Mouse (Mus musculus): Measurements from ENCODE around the gene Olfr430.
"Not testable (repeated sequence)": the region's sequence is repeated elsewhere in the genome, so short reads cannot be mapped to it uniquely, and the experiment has no call there.

The Olfr430 gene

DNA sequence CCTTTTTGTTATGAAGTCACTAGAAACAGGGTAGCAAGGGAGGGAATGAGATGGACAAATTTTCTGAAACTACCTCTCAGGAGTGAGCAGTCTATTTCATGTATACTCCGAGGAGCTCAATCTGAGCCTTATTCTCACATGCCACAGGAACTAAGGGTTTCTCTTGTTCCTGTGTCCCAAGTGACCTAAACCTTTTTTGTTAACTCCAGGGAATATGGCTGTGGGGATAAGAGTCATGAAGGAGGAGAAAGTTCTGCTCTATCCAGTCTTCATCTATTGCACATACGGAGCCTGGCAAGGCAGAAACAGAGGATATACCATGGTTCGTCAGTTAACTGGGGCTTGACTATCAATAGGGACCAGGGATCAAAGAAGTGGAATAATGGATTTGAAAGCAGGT, at the start of gene Olfr430:
TSS of gene Olfr430 (plus strand) at position 301 of the 400 bp plus-strand sequence.
- no peak for DNase-seq (ENCODE audit: low spot score in 2 of 2)

DNA sequence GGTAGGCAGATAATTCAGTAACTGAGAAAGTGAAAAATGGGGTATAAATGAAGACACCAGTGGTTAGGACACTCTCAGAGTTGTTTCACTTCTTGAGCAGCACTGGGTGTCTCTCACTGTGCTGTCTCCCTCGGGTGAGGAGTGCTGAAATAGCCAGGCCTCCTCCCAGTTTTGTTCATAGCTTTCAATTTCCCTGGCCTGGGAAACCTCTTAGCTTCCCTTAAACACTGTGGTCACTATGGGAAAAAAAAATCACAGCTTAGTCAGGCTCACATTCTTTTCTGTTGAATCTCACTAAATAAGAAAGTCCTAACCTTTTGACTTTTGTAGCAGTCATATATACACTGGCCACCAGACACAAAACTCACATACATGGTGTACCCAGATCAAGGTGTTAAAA, 34.7 kb upstream of the Olfr430 start, which contains the start of gene Ifi205:
TSS of gene Ifi205 (minus strand) at position 113 of the 400 bp plus-strand sequence.
- DNase-seq (ENCODE audit: low spot score in 2 of 2) = no peak

DNA sequence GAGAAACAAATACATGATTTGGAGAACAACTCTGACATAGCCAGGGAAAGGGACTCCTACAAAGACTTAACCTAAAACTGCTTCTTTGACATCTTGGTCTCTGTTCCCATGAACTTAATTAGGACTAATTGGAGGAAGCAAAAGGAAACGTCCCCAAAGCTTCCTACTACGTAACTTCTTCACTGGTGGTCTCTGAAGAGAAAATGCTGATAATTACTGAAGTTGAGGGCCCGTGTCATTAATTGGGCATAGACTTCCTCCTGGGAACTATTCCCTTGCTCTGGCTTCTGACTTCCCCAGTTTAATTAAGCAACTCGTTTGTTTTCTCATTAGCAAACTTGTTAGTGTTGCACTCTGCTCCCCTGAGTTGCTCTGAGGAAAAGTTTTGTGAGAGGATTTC, 30.6 kb upstream of the Olfr430 start:
- no peak for DNase-seq (ENCODE audit: low spot score in 2 of 2)

DNA sequence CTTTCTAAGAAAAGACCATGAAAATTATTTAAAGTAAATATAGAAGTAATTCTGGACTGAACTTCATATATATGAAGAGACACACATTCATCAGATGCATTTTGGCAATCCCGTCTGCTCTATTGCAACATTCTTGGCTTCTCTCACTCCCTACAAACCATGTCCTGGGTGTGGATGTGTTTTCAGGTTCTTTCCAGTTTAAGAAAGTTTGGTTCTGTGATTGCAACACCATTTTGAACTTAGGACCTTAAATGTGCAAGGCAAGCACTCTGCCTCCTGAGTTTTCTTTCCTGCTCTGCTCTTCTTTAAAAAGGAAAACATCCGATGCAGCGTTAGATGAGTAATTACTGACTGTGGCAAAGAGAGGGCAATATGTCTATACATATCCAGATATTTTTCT, 27.9 kb upstream of the Olfr430 start:
- DNase-seq (ENCODE audit: low spot score in 2 of 2) = no peak

DNA sequence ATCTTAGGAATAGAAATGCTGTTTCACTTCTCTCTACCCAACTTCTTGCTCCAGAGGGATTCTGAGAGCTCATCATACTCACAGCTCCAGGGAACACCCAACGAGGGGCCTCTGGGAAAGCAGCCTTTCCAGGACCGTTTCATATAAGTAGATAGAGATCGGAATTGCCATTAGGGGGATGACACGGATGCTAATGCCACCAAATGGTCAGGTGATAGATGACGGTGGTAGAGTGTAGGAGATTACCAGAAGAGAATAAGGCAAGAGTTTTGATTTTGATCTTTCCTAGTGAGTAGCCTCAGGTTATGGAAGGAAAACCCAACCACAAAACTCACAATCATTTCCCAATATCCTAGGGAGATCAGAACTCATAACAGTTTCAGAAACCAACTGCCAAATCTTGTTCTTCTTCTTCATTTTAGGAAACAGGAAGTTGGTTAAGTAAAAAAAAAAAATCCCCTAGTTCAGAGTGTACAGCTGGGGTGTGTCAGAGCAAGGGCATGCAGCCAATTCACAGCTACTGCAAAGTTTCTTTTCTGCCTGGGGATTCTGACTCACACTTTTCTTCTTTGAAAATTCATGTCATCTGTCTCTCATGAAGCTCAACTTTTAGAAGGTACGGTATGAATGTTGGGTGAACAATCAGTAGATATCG, 25.8 kb upstream of the Olfr430 start, which contains the start of gene Olfr433:
TSS of gene Olfr433 (plus strand) at position 183 of the 655 bp plus-strand sequence.
- DNase-seq (ENCODE audit: low spot score in 2 of 2) = no peak

DNA sequence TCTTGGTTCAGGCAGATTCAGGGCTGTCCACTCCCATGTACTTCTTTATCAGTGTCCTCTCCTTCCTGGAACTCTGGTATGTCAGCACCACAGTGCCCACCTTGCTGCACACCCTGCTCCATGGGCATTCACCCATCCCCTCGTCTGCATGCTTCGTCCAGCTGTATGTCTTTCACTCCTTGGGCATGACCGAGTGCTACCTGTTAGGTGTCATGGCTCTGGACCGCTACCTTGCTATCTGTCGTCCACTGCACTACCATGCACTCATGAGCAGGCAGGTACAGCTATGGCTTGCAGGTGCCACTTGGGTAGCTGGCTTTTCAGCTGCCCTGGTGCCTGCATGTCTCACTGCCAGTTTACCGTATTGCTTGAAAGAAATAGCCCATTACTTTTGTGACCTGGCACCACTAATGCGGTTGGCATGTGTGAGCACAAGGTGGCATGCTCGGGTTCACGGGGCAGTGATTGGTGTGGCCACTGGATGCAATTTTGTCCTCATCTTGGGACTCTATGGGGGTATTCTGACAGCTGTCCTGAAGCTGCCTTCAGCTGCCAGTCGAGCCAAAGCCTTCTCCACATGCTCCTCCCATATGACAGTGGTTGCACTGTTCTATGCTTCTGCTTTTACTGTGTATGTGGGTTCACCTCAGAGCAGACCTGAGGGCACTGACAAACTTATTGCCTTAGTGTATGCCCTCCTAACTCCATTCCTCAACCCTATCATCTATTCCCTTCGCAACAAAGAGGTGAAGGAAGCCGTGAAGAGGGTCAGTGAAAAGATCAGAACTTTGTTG, 24.1 kb upstream of the Olfr430 start:
- DNase-seq (ENCODE audit: low spot score in 2 of 2) = not testable (repeated sequence)

DNA sequence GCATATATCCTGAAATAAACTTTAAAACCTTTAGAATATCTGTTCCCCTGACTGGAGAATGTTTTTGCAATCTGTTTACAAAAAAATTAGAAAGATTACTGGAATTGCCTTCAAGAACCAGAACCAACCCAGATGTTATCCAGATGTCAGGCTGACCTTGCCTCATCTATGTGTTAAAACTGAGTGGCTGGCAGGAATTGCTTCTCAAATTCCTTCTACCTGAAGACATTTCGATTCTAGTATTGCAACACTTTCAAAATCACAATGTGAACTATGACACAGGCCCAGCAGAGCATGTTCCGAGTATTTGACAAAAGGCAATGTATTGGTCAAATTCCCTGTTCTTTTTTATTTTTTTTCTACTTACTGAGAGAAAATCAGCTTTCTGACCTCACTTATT, 22.0 kb upstream of the Olfr430 start:
- DNase-seq (ENCODE audit: low spot score in 2 of 2) = no peak

DNA sequence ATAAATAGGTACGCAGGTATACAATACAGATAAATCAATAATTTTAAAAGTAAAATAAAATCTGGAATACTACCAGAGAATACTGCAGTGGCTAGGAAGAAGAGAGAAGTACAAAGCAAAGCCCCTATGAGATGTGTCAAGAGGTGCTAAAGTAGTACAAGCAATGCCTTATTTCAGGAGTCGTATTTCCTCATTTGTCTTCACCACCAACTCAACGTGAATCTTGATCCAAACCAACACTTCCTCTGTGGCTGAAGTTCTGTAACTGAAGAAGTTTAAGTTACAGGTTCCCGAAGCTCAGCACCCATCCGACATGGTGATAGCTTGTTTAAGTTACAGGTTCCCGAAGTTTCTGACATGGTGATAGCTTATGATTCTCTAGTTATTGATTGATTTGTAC, 18.2 kb upstream of the Olfr430 start:
- DNase-seq (ENCODE audit: low spot score in 2 of 2) = not testable (repeated sequence)

DNA sequence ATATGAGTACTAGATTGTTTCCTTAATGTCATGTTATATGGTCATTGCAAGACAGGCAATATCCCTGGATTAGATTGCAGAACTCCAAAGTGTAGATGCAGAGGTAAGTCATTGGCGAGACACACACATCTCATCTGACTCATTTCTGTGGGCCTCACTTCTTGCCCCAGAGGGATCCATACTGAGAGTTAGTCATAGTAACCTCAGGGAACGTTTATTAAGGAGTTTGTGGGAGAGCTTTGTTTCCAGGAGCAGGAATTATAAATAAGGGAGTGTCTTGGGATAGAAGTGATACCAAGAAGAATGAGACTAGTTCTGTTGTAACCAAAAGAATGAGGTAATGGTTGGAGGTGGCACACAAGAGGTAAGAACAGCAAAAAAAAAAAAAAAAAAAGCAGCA, 17.5 kb upstream of the Olfr430 start, which contains the start of gene Olfr432:
TSS of gene Olfr432 (plus strand) at position 313 of the 400 bp plus-strand sequence.
- no peak for DNase-seq (ENCODE audit: low spot score in 2 of 2)

DNA sequence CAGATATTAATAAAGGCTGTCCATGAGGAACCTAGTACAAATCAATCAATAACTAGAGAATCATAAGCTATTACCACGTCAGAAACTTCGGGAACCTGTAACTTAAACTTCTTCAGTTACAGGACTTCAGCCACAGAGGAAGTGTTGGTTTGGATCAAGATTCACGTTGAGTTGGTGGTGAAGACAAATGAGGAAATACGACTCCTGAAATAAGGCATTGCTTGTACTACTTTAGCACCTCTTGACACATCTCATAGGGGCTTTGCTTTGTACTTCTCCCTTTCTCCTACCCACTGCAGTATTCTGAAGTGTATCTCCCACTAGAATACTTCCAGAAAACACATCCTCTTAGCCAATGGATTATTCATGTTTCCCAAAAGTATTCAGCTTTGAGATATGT, 17.0 kb upstream of the Olfr430 start:
- DNase-seq (ENCODE audit: low spot score in 2 of 2) = not testable (repeated sequence)

DNA sequence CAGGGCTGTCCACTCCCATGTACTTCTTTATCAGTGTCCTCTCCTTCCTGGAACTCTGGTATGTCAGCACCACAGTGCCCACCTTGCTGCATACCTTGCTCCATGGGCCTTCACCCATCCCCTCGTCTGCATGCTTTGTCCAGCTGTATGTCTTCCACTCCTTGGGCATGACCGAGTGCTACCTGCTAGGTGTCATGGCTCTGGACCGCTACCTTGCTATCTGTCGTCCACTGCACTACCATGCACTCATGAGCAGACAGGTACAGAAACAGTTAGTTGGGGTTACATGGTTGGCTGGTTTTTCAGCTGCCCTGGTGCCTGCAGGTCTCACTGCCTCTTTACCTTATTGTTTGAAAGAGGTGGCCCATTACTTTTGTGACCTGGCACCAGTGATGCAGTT, 15.9 kb upstream of the Olfr430 start:
- no peak for DNase-seq (ENCODE audit: low spot score in 2 of 2)

DNA sequence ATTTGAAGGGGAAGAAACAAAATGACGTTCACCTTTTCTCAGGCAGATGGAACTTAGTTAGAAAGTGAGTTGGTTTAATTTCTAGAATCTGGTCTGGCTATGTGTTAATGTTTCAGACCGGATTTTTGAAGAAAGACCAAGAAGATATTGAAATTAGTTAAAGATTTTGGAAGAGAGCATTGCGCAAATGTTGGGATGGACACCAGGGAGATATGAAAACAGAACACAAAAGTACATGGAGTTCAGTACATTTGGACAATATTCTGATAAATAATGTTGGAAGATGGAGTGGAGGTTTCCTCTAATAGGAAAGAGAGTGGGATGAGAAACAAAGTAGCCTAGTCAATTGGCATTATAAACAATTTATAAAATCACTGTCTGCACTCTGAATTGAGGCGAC, 14.9 kb upstream of the Olfr430 start:
- no peak for DNase-seq (ENCODE audit: low spot score in 2 of 2)

DNA sequence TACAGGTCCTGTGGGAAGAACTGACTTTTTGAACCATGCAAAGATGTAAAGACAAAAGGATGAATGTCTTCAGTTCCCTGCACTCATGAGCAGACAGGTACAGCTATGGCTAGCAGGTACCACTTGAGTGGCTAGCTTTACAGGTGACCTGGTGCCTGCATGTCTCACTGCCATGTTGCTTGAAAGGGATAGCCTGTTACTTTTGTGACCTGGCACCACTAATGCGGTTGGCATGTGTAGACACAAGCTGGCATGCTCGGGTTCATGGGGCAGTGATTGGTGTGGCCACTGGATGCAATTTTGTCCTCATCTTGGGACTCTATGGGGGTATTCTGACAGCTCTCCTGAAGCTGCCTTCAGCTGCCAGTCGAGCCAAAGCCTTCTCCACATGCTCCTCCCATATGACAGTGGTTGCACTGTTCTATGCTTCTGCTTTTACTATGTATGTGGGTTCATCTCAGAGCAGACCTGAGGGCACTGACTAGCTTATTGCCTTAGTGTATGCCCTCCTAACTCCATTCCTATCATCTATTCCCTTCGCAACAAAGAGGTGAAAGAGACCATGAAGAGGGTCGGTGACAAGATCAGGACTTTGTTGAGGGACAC, 14.4 kb upstream of the Olfr430 start:
- DNase-seq (ENCODE audit: low spot score in 2 of 2) = no peak

DNA sequence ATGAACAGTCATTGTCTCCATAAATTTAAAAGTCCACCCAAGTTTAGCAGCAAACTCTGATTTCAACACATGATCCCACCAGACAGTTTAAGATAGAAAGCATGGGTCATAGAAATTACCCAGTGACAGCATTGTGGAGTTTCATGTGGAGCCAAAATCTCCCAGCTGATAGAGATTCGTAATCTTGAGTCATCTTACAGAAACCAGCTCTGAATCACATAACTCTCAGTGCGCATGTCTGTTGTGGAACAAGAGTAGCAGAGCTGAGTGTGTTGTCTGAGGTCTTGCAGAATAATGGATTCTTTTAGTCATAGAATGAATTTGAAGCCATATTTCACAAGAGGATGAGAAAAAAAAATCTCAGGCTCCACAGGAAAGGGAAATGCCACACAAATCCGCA, 13.4 kb upstream of the Olfr430 start:
- no peak for DNase-seq (ENCODE audit: low spot score in 2 of 2)

DNA sequence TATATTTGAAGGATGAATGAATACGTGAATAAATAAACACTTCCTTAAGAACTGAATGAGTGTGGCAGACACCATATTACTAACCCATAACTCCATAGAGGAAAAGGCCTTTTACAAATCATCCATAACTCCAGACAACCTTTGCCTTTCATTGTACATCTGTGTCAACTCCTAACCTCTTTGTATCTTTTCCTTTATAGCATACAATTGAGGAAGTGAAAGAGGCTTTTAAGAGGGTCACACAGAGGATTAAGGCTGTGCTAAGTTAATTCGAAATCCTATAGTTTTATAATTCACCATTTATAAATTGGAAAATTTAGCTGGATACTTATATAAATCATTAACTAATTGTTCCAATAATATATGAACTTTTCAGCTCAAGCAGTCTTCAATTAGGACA, 11.2 kb upstream of the Olfr430 start:
- DNase-seq (ENCODE audit: low spot score in 2 of 2) = no peak

DNA sequence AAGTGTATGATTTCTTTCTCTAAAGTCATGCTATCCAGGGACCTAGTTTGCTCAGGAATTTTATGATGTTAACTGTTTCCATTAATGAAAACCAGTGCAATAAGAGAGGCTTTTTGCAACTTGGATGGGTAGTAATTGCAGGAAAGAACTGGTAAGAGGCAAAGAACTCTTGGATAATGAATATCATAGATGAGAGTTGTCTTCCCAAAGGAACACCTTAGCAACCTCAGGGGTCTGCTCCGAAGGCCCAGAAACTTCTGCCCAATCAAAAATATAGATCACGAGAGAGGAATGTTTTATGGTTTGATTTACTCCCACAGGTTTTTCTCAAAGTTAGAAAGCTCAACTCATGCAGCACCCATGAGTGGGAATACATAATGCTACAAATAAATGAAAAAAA, 17.6 kb downstream of the Olfr430 start, which contains the start of gene Olfr429:
TSS of gene Olfr429 (plus strand) at position 301 of the 400 bp plus-strand sequence.
- DNase-seq (ENCODE audit: low spot score in 2 of 2) = no peak

DNA sequence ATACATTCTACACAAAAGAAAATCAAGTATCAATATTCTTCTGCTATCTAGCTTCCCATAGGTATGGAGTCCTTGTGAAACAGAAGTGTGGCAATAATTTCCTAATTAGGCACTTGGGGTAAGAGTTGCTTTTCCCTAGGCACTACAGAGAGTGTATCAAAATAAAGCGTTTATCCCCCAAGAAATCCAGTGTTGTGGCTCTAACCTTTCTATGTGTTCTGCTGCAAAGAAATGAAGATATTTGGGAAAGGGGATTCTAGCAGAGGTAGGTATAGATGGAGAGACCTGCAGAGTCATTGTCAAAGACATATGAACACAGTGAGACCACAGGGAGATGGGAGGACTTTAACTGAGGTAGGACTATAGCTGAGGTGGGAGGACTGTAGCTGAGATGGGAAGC, 30.2 kb downstream of the Olfr430 start, which contains the start of gene Olfr427:
TSS of gene Olfr427 (plus strand) at position 301 of the 400 bp plus-strand sequence.
- no peak for DNase-seq (ENCODE audit: low spot score in 2 of 2)

DNA sequence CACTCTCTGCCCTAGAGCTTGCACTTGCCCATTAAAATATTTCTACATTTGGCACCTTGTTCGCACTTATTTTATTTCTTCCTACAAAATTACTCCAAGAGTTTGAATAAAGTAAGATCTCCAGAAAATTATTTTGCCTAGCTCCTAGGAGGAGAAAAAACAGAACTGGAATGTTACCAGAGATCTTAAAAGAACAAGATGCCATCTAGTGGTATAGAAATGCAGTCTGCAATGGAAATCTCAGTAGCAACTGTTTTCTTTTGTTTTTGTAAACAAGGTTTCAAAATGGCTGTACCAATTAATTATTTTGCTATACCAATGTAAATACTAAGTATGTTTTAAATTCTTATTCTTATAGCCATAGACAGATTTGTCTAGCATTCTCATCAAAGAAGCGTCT, 37.3 kb downstream of the Olfr430 start:
- DNase-seq (ENCODE audit: low spot score in 2 of 2) = no peak

DNA sequence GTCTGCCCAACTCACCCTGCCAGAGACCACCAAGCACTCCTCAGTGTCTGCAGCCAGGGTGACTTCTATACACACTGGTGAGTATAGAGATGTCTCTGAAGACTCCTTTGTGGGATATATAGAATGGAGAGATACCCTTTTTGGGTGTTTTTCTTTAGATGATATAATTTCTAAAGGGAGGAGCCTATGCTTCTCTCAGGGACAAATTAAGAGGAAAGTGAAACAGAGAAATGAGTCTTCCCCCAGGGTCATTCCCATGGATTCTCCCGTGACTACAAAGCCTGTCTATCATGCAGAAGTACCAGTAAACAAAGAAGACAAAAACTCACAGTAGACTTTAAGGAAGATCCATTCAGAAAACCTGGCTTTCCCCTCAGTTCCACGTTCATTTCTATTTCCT, 54.7 kb downstream of the Olfr430 start, which contains the start of gene Olfr231:
TSS of gene Olfr231 (minus strand) at position 101 of the 400 bp plus-strand sequence.
- no peak for DNase-seq (ENCODE audit: low spot score in 2 of 2)

Measured in spleen, postnatal 14 days (tissue).